Mouse (Mus musculus) liver, embryonic 11.5 days (tissue): ENCODE measurements around the gene Ddx17. TPM values are rescaled to one million over a fixed set of nuclear protein-coding genes. Genes with fewer than 3 reads are reported as not detected.

Experiments used
- ATAC-seq: fragments of 200-750 bp; cut with Nextera tagmentation; replicated peaks from 2 replicates; pipeline ENCODE4 v1.8.0; 2017; ENCODE audit warnings: moderate number of reproducible peaks, mild to moderate bottlenecking, moderate TSS enrichment, moderate library complexity; ENCODE audit not compliant: low FRiP score
- DNase-seq: peaks from one replicate; pipeline ENCODE4 v3.0.0-alpha.2; 2017; ENCODE audit warnings: low spot score
- H3K27ac ChIP-seq: fragments of 300-500 bp; sonication (generic); 2 replicates; pipeline ENCODE4 v1.5.1; 2014; ENCODE audit warnings: mild to moderate bottlenecking, low read depth, low read length, control low read depth
- H3K27me3 ChIP-seq: fragments of 300-500 bp; sonication (generic); replicated peaks from 2 replicates; pipeline ENCODE4 v1.6.1; 2014; ENCODE audit warnings: low read length, mixed read lengths; ENCODE audit not compliant: control insufficient read depth, insufficient read depth
- H3K36me3 ChIP-seq: fragments of 300-500 bp; sonication (generic); 2 replicates; pipeline ENCODE4 v1.6.1; 2014; ENCODE audit warnings: mild to moderate bottlenecking, low read length, moderate library complexity, mixed read lengths; ENCODE audit not compliant: control insufficient read depth, insufficient read depth
- H3K4me1 ChIP-seq: fragments of 300-500 bp; sonication (generic); replicated peaks from 2 replicates; pipeline ENCODE4 v1.6.1; 2014; ENCODE audit warnings: low read length, mixed read lengths; ENCODE audit not compliant: control insufficient read depth, insufficient read depth
- H3K4me2 ChIP-seq: fragments of 300-500 bp; sonication (generic); 2 replicates; pipeline ENCODE4 v1.6.1; 2014; ENCODE audit warnings: mild to moderate bottlenecking, control low read depth, moderate library complexity
- H3K4me3 ChIP-seq: fragments of 300-500 bp; sonication (generic); 2 replicates; pipeline ENCODE4 v1.5.1; 2014; ENCODE audit warnings: low read depth, low read length, control low read depth
- H3K9ac ChIP-seq: fragments of 300-500 bp; sonication (generic); 2 replicates; pipeline ENCODE4 v1.6.1; 2014; ENCODE audit warnings: low read depth, low read length, control low read depth
- H3K9me3 ChIP-seq: fragments of 300-500 bp; sonication (generic); 2 replicates; pipeline ENCODE4 v1.6.1; 2016; ENCODE audit warnings: low read length, inconsistent platforms, mixed read lengths; ENCODE audit not compliant: control insufficient read depth
- WGBS: fragments of 180-500 bp; shearing (Covaris S2); extraction: QIAGEN DNeasy Blood & Tissue Kit; methylation state at CpG from one replicate; pipeline ENCODE4 v1.1.7; 2014; 5-methylcytosine and 5-hydroxymethylcytosine counted together
- polyA plus RNA-seq: library from polyadenylated mRNA; unstranded; fragments of >200 nt; fragmentation: Nextera tagmentation; extraction: Ambion mirVana; gene quantifications from 2 replicates; pipeline ENCODE4 v1.2.1, GENCODE M21; 2014

Ddx17 gene
- polyA plus RNA-seq = 49.9 and 54.2 TPM in 2 replicates

DNA sequence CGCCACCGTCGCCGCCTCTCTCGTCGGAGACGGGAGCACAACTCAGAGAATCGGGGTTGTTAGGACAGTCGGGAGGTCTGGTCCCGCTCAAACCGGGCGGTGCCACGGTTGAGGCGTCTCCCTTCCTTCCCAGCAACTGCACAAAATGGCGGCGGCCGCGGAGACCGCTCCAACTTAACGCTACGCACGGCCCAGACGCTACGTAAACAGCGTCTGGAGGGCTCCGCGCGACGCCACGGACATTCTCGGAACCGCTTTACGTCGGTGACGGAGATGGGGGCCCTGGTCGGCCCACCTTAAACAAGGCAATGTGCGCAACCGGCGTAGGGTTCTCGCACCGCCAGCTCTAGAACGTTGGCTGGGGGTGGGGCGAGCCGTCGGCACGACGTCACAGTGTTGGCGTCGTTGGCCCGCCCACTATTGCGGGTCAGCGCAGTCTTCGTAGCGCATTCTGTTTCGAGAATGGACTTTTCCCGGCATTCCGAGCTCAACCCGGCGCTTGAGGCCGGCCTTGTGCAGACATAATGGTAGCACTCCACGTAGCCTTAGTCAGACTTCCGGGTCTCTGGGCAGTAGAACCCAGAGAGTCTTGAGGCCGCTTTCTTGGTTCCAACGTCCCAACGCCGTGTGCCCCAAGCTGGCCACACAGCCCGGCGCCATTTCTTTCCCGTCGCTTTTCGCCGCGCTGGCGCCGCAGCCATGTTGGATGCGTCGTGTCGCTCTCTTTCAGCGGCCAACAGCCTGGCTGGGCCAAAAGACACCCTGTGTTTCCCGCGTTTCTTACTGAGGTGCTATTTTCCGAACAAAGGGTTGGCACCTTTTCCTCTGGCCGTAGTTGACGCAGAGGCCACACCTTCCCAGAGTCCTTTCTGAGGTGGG is at the start of gene Ddx17:
Ddx17 (minus strand) TSS at position 332 of the 879 bp plus-strand sequence.
- Histone ChIP-seq H3K4me2 (peak within 1 kb of the TSS; percentile 94), H3K27ac (peak within 1 kb of the TSS; percentile 96), H3K4me1 (peaks cover 17% of the 10 kb centered on the region), H3K36me3 (peaks cover 14% of the 10 kb centered on the region), H3K9ac (peak within 1 kb of the TSS; percentile 99), H3K4me3 (peak within 1 kb of the TSS; percentile 93), H3K9me3 (no peaks in the 10 kb centered on the region), H3K27me3 (peaks cover 8% of the 10 kb centered on the region; the same call in 1 of the 2 replicates)
- ATAC-seq (peak; percentile 96), DNase-seq (peak; percentile 98)
- WGBS = 2% methylated on average over 84 of the region's 84 CpGs

DNA sequence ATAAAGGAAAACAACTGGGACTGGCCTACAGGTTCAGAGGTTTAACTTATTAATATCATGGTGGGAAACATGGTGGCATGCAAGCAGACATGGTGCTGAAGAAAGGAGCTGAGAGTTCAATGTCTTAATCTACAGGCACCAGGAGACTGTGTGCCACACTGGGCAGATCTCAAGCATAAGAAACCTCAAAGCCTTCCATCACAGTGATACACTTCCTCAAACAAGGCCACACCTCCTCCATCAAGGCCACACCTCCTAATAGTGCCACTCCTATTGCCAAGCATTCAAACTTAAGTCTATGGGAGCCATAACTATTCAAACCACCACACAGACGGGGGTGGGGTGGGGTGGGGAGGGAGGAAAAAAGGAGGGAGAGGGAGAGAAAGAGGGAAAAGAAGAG is 35.0 kb upstream of the Ddx17 start:
- H3K4me2 ChIP-seq = no peak overlapping the region
- no peaks in the 10 kb centered on the region for H3K4me1 ChIP-seq
- H3K9me3 ChIP-seq = no peaks in the 10 kb centered on the region
- no peak overlapping the region for H3K4me3 ChIP-seq
- ATAC-seq (no peak), DNase-seq (no peak)
- WGBS = 64% methylated on average over 1 of the region's 1 CpGs
- H3K27me3 ChIP-seq = no peaks in the 10 kb centered on the region
- H3K27ac ChIP-seq = no peak overlapping the region
- H3K9ac ChIP-seq = no peak overlapping the region
- H3K36me3 ChIP-seq = no peaks in the 10 kb centered on the region

DNA sequence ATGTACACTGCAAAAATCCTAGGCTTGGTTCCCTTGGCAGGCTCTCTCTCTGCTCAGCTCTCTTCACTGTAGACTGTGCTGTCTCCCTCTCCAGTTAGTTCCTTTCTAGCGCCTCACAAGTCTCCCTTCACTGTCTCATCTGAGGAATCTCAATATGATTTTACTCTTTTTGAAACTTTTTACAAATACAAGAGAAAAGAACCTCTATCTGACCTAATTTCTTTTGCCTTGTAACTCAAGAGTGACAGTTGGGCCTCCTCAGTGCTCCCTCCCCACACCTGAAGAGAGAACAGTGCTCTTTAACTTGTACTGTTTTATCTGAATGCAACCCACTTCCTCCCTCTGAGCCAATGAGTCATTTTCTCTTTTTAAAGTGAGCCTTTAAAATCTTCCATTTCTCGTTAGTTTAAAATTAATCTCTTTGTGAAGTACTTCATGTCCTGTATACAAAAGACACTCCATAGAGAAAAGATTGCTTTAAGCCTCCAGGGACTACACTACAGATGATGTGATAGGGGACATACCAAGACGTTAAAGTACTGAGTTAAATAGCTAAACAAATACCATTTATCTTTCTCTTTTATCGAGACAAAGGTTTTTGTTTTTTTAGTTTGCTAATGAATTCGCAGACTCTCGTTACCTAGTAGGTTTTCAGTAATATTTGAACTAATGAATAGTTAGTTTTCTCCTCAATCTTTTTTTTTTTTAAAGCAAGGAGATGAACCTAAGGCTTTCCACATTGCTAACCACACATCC is 31.3 kb upstream of the Ddx17 start:
- ATAC-seq (no peak), DNase-seq (no peak)
- Histone ChIP-seq H3K36me3 (no peaks in the 10 kb centered on the region), H3K9ac (no peak overlapping the region), H3K4me2 (no peak overlapping the region), H3K27ac (no peak overlapping the region), H3K27me3 (no peaks in the 10 kb centered on the region), H3K9me3 (no peaks in the 10 kb centered on the region), H3K4me3 (no peak overlapping the region), H3K4me1 (no peaks in the 10 kb centered on the region)
- WGBS = 54% methylated on average over 6 of the region's 6 CpGs

DNA sequence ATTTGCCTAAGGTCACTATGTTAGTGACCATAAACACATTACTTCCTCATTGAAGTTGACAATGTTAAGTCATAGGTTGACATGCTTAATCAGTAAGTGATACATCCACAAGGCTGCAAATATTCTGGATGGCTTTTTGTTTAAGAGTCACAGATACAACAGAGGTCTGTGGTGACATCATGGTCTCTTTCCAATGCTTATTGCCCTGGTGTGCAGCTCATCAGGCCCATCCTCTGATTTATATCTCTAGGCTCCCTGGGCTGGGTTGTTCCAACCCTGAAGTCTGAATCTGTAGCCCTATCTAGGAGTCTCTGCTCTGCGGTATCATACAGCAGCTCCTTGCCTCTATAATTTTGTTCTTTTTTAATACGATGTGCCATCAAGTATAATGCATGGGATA is 30.4 kb upstream of the Ddx17 start:
- Histone ChIP-seq H3K4me1 (no peaks in the 10 kb centered on the region), H3K4me3 (no peak overlapping the region), H3K9ac (no peak overlapping the region), H3K4me2 (no peak overlapping the region), H3K36me3 (no peaks in the 10 kb centered on the region), H3K9me3 (no peaks in the 10 kb centered on the region), H3K27ac (no peak overlapping the region), H3K27me3 (no peaks in the 10 kb centered on the region)
- 81% methylated on average over 2 of the region's 2 CpGs for WGBS
- DNase-seq (no peak), ATAC-seq (no peak)

DNA sequence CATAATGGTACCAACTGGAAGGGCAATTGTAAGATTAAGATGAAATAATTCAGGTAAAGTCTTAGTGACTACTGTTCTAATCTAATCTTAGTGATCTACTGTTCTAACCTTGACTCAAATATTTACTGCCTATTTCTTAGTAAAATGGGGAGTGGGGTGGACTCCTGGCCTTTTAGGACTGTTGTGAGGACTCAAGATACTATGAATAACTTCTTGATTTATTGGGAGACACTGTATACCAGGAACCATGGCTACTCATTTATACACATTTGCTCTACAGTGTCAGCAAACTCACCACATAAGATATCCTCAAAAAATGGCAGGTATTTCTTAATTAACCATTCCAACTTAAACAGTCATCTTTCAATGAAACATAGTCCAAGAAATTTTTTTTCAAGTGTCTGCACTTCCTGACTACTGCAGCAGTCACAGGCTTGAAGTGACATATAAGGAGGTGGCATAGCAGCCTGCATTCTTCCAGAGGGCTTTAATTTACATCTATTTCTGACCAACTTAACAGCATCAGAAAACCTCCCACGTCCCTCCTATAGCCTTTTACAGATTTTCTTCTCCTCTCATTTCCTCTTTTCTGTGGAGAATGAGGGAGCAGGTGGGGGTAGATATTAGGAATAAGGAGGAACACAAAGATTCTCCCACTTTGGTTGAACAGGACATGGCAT is 29.1 kb upstream of the Ddx17 start:
- ATAC-seq = no peak
- Histone ChIP-seq H3K9ac (no peak overlapping the region), H3K36me3 (no peaks in the 10 kb centered on the region), H3K27ac (no peak overlapping the region), H3K4me1 (no peaks in the 10 kb centered on the region), H3K27me3 (no peaks in the 10 kb centered on the region), H3K4me2 (no peak overlapping the region), H3K9me3 (no peaks in the 10 kb centered on the region), H3K4me3 (no peak overlapping the region)
- DNase-seq = no peak
- WGBS = 49% methylated on average over 1 of the region's 1 CpGs

DNA sequence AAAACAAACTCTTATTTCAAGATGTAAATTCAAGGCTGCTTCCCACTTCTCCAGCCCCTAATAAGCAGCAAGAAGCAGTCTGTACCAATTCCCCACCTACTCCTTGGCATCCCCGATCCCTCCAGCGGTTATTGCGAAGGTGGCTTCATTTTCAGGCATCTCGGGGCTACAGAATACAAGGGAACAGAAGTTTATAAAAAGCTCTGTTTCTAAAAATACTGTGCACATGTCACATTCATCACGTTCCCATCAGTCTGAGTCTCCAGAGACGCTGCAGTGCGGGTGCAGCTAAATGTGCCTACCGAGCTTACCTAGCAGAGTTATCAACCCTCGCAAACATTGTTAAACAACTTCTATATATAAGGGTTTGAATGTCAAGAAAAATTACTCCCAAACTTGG is 15.9 kb upstream of the Ddx17 start:
- Histone ChIP-seq H3K4me3 (no peak overlapping the region), H3K9me3 (no peaks in the 10 kb centered on the region), H3K27ac (no peak overlapping the region), H3K9ac (no peak overlapping the region), H3K4me1 (no peaks in the 10 kb centered on the region), H3K36me3 (no peaks in the 10 kb centered on the region), H3K27me3 (no peaks in the 10 kb centered on the region), H3K4me2 (no peak overlapping the region)
- DNase-seq = no peak
- no peak for ATAC-seq
- 80% methylated on average over 9 of the region's 9 CpGs for WGBS

DNA sequence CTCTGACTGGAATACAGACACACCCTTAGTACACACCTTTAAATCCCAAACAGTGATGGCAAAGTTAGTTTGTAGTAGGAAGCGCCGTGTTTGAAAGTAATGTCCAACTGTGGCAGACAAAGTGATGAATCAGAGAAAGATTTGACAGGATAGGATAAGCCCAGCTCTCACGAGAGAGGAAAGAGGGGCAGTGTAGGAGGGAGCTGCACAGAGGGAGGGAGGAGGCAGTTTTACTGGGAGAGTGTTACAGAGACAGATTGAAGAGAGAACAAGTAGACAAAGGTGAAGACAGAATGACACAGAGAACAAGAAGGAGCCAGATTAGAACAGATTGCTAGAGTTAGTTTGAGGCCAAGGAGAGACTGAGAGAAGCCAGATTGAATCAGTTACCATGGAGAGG is 13.1 kb upstream of the Ddx17 start:
- no peaks in the 10 kb centered on the region for H3K36me3 ChIP-seq
- H3K9ac ChIP-seq = no peak overlapping the region
- H3K27me3 ChIP-seq = no peaks in the 10 kb centered on the region
- no peak overlapping the region for H3K4me2 ChIP-seq
- 63% methylated on average over 3 of the region's 3 CpGs for WGBS
- no peak overlapping the region for H3K27ac ChIP-seq
- H3K4me3 ChIP-seq = no peak overlapping the region
- no peak for DNase-seq
- no peak for ATAC-seq
- H3K4me1 ChIP-seq = no peaks in the 10 kb centered on the region
- no peaks in the 10 kb centered on the region for H3K9me3 ChIP-seq

DNA sequence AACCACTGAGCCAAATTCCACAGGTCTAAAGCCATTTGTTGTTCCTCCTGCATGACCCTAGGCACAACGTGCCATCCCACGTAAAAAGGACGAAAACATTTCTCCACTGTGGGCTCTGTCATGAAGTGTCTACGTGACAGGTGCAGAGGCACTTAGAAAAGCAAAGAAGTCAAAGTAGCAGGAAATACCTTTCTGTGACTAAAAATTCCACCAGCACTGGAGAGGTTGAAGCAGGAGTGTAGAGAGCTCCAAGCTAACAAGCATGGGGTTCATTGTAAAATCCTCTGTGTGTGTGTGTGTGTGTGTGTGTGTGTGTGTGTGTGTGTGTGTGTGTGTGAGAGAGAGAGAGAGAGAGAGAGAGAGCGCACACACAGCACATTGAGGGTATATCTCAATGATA is 6.0 kb upstream of the Ddx17 start:
- Histone ChIP-seq H3K4me3 (no peak overlapping the region), H3K9me3 (no peaks in the 10 kb centered on the region), H3K27ac (no peak overlapping the region), H3K36me3 (no peaks in the 10 kb centered on the region), H3K4me2 (no peak overlapping the region), H3K4me1 (no peaks in the 10 kb centered on the region), H3K27me3 (peaks cover 8% of the 10 kb centered on the region; the same call in 1 of the 2 replicates), H3K9ac (no peak overlapping the region)
- ATAC-seq (no peak), DNase-seq (no peak)
- 72% methylated on average over 5 of the region's 5 CpGs for WGBS
